Mouse (Mus musculus) megakaryocyte, embryonic 14.5 days (primary cell): ENCODE data around the gene Paqr3.

Experiments
- FLI1 ChIP-seq: IDR thresholded peaks from 2 replicates; pipeline ENCODE4 v1.6.1; 2012; ENCODE audit warnings: low read length, inconsistent platforms, mixed read lengths
- GATA1 ChIP-seq: IDR thresholded peaks from 3 replicates; pipeline ENCODE4 v1.6.1; 2012; ENCODE audit warnings: mixed read lengths, low read length, inconsistent platforms, borderline replicate concordance

DNA sequence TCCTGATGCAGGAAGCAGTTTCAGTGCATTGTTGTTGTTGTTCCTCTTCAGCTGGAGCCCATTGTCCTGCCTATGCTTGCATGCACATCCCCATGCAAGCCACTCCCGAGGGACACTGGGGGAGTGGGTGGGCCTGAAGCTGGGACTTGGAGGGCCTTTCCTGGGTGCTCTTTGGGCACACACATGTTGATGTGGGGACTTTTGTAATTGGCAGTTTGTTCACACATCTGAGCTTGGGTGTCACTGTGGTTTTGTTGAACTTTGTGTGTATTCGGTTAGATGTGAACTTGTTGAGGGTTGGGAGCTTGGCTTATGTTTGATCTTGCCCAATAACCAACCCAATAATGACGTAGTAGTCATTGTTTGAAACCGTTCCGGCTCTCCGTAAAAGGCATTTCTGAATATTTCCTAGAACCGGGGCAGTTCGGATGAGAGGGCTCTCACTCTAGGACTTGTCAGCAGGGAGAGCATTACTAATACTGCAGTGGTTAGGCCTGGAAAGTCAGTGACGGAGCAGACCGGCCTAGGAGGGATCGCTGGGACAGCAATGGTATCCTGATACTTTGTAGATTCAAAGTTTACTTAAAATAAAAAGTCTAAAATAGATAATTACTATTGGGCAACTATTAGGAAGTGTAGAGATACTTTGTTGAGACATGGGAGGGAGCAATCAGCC is 35.8 kb downstream of the Paqr3 start:
- TF ChIP-seq GATA1 (no peak), FLI1 (no peak)
